Mouse (Mus musculus) liver, postnatal 0 days (tissue): ENCODE measurements around the gene Slfn3.

Experiments used
- CTCF ChIP-seq: sonication (generic); IDR thresholded peaks from 2 replicates; pipeline ENCODE4 v1.5.1; 2016; ENCODE audit warnings: antibody characterized with exemption, low read depth
- EP300 ChIP-seq: IDR thresholded peaks from 2 replicates; pipeline ENCODE4 v1.6.1; 2016; ENCODE audit warnings: antibody characterized with exemption, low read depth, mild to moderate bottlenecking

DNA sequence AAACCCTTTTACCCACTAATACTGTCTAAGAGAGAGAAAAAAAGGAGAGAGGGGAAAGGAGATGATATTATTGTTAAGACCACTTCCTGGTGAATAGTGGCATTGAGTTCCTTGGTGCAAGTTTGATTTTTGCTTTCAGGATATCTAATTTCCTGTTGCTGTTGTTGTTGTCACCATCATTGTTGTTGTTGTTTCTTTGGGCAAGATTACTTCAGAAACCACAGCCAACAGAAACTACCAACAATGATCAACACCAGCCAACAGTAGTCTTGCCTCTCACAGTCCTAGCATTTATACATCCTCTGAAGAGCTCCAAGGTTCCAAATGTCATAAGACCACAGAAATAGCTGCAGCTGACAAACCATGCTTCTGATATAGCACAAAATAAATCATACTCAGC, 13.9 kb downstream of the Slfn3 start:
- no peak for TF ChIP-seq CTCF
- no peak for TF ChIP-seq EP300
